In the genomic region with DNA sequence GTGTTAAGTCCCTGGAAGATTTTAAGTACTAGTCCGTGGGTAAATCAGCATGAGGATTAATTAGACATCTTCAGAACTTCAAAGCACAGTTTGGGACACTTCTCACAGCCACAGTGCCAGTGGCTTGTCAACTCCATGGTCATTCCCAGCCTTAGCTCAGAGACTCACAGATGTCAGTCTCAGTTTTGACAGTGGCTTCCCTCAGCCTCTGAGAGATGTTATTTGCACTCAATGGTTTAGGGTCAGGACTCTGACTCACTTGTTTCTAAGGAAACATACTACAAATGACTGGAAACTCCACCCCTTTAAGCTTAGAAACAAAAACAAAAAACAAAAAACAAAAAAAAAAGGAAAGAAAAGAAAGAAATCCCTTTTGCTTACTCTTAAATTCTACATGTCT, we compare ENCODE assay signal across 16 mouse cellular contexts. TPM values are rescaled to one million over a fixed set of nuclear protein-coding genes. Genes with fewer than 3 reads are reported as not detected.
A peak's percentile ranks its signal among the peaks of the same experiment; 100 is the strongest.
DNase-seq lines count a peak whose midpoint lies in the region; ATAC-seq and TF ChIP-seq lines count a peak whose summit lies in the region.
"Had no signal": no experiment of that assay in that cellular context is flagged by ENCODE, and none has a peak within 500 bp of the region (broad histone marks: within the 10 kb centered on the region; RNA-seq: fewer than 3 reads in every experiment).

No protein-coding gene starts in this region.

- H3K27ac ChIP-seq in kidney, adult 2 months (ENCODE audit: insufficient read depth, low read depth, low read length), result peak overlapping the region; percentile 27; the same call in 1 of the 2 replicates
- H3K27ac ChIP-seq: forebrain, embryonic 12.5 days; heart, embryonic 15.5 days; intestine, embryonic 15.5 days; limb, embryonic 13.5 days; midbrain, embryonic 12.5 days had no signal

- WGBS in kidney, adult 2 months, result 44% methylated on average over 1 of the region's 1 CpGs

- H3K4me1 ChIP-seq in kidney, adult 2 months (ENCODE audit: control insufficient read depth, insufficient read depth, low read length), result no peaks in the 10 kb centered on the region
- H3K4me1 ChIP-seq in megakaryocyte, embryonic 14.5 days, result peaks cover 23% of the 10 kb centered on the region
- H3K4me1 ChIP-seq: forebrain, embryonic 12.5 days; limb, embryonic 13.5 days had no signal

- no peaks in the 10 kb centered on the region for H3K36me3 ChIP-seq in kidney, adult 2 months (ENCODE audit: control insufficient read depth, insufficient read depth, low read length)
- H3K36me3 ChIP-seq in megakaryocyte, embryonic 14.5 days (replicated peaks; ENCODE audit: low read length), result no peaks in the 10 kb centered on the region
- H3K36me3 ChIP-seq: forebrain, embryonic 12.5 days; heart, embryonic 15.5 days; intestine, embryonic 15.5 days; limb, embryonic 13.5 days; midbrain, embryonic 12.5 days had no signal

- H3K4me3 ChIP-seq in kidney, adult 2 months (ENCODE audit: insufficient read depth, low read depth, low read length), result no peak overlapping the region
- peak overlapping the region; percentile 90 for H3K4me3 ChIP-seq in megakaryocyte, embryonic 14.5 days (replicated peaks)
- H3K4me3 ChIP-seq: forebrain, embryonic 12.5 days; midbrain, embryonic 12.5 days had no signal

- H3K9me3 ChIP-seq in megakaryocyte, embryonic 14.5 days, result no peaks in the 10 kb centered on the region
- H3K9me3 ChIP-seq: forebrain, embryonic 12.5 days; heart, embryonic 15.5 days; intestine, embryonic 15.5 days; limb, embryonic 13.5 days; midbrain, embryonic 12.5 days had no signal

- no peaks in the 10 kb centered on the region for H3K27me3 ChIP-seq in kidney, adult 2 months (replicated peaks; ENCODE audit: control insufficient read depth, insufficient read depth, low read length)
- no peaks in the 10 kb centered on the region for H3K27me3 ChIP-seq in megakaryocyte, embryonic 14.5 days (replicated peaks)
- H3K27me3 ChIP-seq: forebrain, embryonic 12.5 days; heart, embryonic 15.5 days; intestine, embryonic 15.5 days; limb, embryonic 13.5 days; midbrain, embryonic 12.5 days; Patski had no signal

- peak; percentile 11 for DNase-seq in kidney, adult 2 months
- no peak for DNase-seq in kidney, postnatal 10 days
- peak; percentile 24 to 26 for DNase-seq in B cell, adult 2 months
- DNase-seq in frontal cortex, postnatal 14 days (ENCODE audit: low spot score in 2 of 2), result no peak
- DNase-seq in yolk sac, embryonic 10.5 days (ENCODE audit: low spot score), result no peak
- DNase-seq in cerebellum, postnatal 4 days (ENCODE audit: low spot score in 2 of 2), result no peak
- DNase-seq: embryo, embryonic 11 days; layer of hippocampus, adult 9-11 months had no signal

- no peak for TF ChIP-seq CTCF in kidney, adult 2 months (conservative IDR thresholded peaks at IDR 0.05; ENCODE audit: insufficient read depth, insufficient read length, low read depth, low read length)

- ATAC-seq in activated CD4-positive, CD25-positive, alpha-beta regulatory T cell, adult 4 months, result peak; percentile 65

- no peak for TF ChIP-seq POLR2A in kidney, adult 2 months (IDR thresholded peaks at IDR 0.05; ENCODE audit: low read depth, low read length)

RNA-seq across cellular contexts. Expression of a gene that starts 0.8 kb away (rescaled TPM):
- 7.3 and 9.4 TPM in 2 replicates for polyA plus RNA-seq in kidney, adult 2 months (2012; rRNA removed)
- 100 to 1,000 TPM; 109 to 135 TPM for polyA plus RNA-seq in activated CD4-positive, CD25-positive, alpha-beta regulatory T cell, adult 4 months (2017; shearing (Covaris generic))
- polyA plus RNA-seq in megakaryocyte, embryonic 14.5 days (2012; ENCODE audit: insufficient read depth, low replicate concordance), result 0.55 TPM in 1 of 2 replicates, not detected in the other

RNA-seq across cellular contexts. Expression of a gene that starts 25.0 kb away (rescaled TPM):
- 0.04 and 0.27 TPM in 2 replicates for polyA plus RNA-seq in kidney, adult 2 months (2012; rRNA removed)
- polyA plus RNA-seq in activated CD4-positive, CD25-positive, alpha-beta regulatory T cell, adult 4 months (2017; shearing (Covaris generic)), result 10 to 100 TPM; 18.4 to 57.3 TPM
- not detected in 2 replicates for polyA plus RNA-seq in megakaryocyte, embryonic 14.5 days (2012; ENCODE audit: insufficient read depth, low replicate concordance)
- polyA plus RNA-seq: forebrain, embryonic 12.5 days; heart, embryonic 15.5 days; limb, embryonic 13.5 days; midbrain, embryonic 12.5 days had no signal

RNA-seq across cellular contexts. Expression of a gene that starts 59.8 kb away (rescaled TPM):
- polyA plus RNA-seq in kidney, adult 2 months (2012; rRNA removed), result 46.3 and 52.4 TPM in 2 replicates
- 100 to 1,000 TPM in 1 of 2 experiments, 10 to 100 TPM in 1; 91.5 to 108 TPM for polyA plus RNA-seq in activated CD4-positive, CD25-positive, alpha-beta regulatory T cell, adult 4 months (2017; shearing (Covaris generic))
- 0.26 TPM in 1 of 2 replicates, not detected in the other for polyA plus RNA-seq in megakaryocyte, embryonic 14.5 days (2012; ENCODE audit: insufficient read depth, low replicate concordance)

Comparison
In these comparisons a context has a peak if more than half of its experiments do, and no peak if none do; other contexts are left out.
1. DNase-seq: peak in kidney, adult 2 months (single experiment) and B cell, adult 2 months (2 of 2); none in kidney, postnatal 10 days (single experiment), frontal cortex, postnatal 14 days (0 of 2), yolk sac, embryonic 10.5 days (single experiment) and cerebellum, postnatal 4 days (0 of 2).
2. RNA of a gene that starts 0.8 kb away (polyA plus RNA-seq): 109 to 135 TPM in activated CD4-positive, CD25-positive, alpha-beta regulatory T cell, adult 4 months; 7.3 to 9.4 TPM in kidney, adult 2 months and 0.55 TPM in megakaryocyte, embryonic 14.5 days; every median in the first group is over 10 times any median in the second.
3. RNA of a gene that starts 25.0 kb away (polyA plus RNA-seq): 18.4 to 57.3 TPM in activated CD4-positive, CD25-positive, alpha-beta regulatory T cell, adult 4 months; 0.04 to 0.27 TPM in kidney, adult 2 months and not detected in megakaryocyte, embryonic 14.5 days; every median in the first group is over 10 times any median in the second.
4. RNA of a gene that starts 59.8 kb away (polyA plus RNA-seq): 91.5 to 108 TPM in activated CD4-positive, CD25-positive, alpha-beta regulatory T cell, adult 4 months and 46.3 to 52.4 TPM in kidney, adult 2 months; 0.26 TPM in megakaryocyte, embryonic 14.5 days; every median in the first group is over 10 times any median in the second.